Mouse (Mus musculus): Measurements from ENCODE around the gene Epha5.

The Epha5 gene

DNA sequence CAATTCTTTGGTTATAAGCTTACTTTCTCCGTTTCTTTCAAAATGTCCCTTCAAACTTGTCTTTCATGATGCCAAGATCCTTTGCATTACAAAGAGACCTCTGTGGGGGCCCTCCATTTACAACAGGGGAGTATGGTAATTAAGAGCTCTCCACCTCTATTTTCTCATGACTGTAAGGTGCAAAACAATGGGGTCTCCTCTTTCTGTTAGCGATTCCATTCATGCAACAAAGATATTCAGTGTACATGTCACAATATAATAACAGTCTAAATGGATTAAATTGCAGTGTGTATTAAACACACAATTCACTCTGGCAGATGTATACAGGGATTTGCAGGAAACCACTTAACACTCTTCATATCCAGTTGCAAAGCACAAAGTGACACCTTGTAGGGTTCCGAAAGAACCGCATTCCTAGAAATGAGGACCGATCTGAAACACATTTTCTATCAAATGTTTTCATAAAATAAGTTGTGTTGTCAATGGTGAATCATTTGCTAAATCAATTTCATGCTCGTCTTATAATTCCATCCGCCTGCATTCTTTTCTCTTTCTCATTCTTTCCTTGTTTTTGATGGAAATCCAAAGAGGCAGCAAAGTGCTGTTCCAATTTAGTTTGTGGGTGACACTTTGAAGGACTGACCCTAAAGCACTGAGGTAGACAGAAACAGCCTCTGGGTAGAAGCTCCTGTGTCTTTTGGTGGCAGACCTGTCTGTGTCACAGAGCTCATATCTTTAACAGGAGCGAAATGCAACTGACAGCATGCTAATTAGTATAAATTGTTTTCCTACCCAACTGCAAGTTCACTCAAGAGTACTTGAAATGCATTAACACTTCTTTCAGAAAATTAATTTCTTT, 118.1 kb downstream of the Epha5 start:
- no peak for DNase-seq

DNA sequence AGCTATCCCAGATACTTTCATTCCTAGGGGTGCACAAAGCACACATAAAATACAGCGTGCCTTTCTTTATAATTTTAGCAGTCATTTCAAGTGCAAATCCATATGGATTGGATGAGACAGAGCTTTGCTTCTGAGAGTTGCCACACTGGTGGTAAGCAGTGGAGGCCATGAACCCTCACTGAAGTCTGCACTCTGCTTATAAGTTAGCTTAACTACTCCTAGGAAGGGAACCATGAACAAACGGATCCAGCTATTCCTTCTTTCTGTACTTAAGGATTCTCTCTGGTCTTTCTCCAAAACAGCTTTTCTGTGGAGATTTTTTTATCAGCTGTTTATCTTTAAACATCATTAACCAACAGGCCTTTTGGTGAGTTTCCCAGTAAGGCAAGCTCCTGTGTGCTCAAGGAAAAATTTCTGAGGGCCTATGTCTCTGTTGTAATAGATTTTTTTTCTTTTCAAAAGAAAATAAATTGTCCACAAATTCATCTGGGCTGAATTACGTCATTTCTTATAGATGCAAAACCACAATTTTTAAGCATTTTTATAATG, 127.7 kb downstream of the Epha5 start:
- no peak for DNase-seq

DNA sequence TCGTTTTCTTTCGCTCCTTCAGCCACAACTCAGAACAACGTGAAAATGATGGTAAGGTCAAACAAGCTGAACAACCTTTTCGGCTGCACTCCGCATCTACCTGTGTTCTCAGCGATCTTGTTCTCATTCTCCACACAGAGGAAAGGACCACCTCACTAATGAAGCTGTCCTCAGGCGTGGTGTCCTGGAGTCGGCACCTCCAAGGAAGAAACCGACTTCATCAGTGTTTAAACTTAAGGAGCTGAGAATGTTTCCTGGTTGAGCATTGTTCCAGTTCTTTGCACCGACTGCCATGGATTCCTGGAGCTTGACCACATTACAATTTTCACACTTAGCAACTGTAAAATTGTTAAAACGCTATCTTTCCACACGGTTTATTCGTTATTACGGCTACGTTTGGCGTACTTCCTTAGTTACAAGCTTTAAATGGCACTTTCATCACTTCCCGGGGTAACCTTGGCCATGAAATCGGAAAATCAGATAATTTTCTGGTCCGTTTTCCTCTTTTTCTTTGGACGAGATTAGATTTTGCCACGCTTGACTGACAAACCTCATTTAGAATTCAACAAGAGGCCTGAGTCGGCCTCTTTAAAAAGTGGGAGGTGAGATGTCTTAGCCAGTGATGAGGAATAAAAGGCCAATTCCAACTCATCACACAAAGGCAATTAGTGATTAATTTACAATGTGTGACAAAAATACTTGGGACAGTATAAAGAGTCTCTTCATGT, 135.7 kb downstream of the Epha5 start:
- DNase-seq = no peak

- no peak for DNase-seq
Observed at GRCm38 (mm10) chr5:84276996-84277395, 140.2 kb downstream of the Epha5 start.

GRCm38 (mm10) chr5:84265407-84265806, 151.8 kb downstream of the Epha5 start:
- DNase-seq = no peak

DNA sequence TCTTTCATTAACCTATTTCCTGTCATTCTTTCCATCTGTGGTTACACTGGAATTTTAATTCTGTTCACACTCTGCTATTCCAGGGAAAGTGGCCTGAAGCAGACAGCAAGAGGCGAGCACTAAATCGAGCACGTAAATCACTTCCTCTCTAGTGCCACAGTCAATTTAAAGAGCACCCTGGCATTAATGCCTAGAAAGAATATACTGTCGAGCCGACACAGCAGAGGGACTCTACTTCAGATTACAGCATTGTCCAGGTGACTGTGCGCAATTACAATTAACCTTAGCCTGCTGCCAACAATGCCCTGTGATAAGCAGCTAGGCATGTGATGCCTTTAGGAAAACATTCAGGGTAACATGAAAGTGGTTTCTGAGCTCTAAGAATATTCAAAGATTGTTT, 153.2 kb downstream of the Epha5 start:
- no peak for DNase-seq

GRCm38 (mm10) chr5:84229971-84230370, 187.2 kb downstream of the Epha5 start:
- DNase-seq = no peak

GRCm38 (mm10) chr5:84208609-84209008, 208.6 kb downstream of the Epha5 start:
- DNase-seq = no peak

GRCm38 (mm10) chr5:84193348-84193747, 223.8 kb downstream of the Epha5 start:
- no peak for DNase-seq

DNA sequence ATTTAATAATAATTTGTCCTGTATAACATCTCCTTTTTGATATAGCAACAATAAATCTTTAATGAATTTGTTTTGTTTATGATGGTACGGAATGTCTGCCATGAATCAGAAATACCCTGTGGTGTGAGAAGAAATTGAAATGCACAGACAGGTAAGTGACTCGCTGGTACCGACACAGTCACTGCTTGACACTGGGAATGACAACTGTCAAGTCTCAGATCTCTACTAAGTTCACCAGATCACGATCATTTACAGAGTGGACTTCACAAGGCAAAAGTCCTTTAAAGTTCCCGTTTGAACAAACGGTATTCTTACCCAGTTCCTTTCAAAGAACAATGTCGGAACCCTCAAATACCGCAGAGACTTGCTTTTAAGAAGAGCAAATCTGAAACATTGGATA, 233.0 kb downstream of the Epha5 start:
- DNase-seq = no peak

- DNase-seq = no peak
Observed at GRCm38 (mm10) chr5:84153095-84153494, 264.1 kb downstream of the Epha5 start.

GRCm38 (mm10) chr5:84142138-84142537, 275.0 kb downstream of the Epha5 start:
- DNase-seq = no peak

- DNase-seq = no peak
Observed at GRCm38 (mm10) chr5:84095947-84096346, 321.2 kb downstream of the Epha5 start.

- no peak for DNase-seq
Observed at GRCm38 (mm10) chr5:84081321-84081720, 335.9 kb downstream of the Epha5 start.

DNA sequence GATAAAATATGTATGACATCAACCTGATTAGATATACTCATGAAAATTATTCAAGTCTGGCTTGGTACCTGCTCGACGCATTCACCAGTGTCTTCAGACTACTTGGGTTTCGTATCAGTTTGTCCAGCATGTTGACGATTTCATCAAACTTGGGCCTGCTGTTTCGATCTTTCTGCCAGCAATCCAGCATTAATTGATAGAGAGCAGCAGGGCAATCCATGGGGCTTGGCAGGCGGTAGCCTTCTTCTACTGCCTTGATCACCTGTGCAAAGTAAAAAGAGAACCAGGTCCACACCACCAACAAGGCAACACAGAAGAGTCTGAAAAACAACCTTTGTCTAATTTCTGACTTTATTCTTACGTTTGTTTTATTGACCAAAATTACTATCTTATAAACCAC, 346.2 kb downstream of the Epha5 start:
- no peak for DNase-seq

- no peak for DNase-seq
Observed at GRCm38 (mm10) chr5:84053880-84054279, 363.3 kb downstream of the Epha5 start.

DNA sequence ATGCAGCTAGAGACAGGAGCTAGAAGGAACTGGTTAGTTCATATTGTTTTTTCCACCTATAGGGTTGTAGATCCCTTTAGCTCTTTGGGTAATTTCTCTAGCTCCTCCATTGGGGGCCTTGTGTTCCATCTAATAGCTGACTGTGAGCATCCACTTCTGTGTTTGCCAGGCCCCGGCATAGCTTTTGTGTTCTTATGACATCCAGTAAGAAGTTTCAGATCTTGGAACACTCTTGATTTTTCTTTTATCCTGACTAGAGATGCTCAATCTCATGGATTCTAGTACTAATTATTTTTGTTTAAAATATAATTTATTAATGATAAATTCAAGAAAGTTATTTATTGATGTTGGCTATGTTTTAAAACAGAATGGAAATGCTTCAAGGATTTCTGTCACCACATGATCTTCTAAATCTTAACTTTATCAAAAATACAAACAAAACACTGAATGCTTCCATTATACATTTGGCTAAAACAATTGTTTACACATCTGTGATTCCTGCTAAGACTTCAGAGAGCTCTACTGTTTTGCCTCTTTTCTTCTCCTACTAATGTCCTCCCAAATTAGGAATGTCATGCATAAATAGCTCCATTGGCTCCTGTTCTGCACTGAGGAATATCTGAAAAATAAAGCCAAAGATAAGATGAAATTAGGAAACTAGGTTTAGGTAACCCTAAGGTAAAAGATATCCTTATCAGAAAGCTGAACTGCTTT, 379.8 kb downstream of the Epha5 start:
- no peak for DNase-seq

All from lung, postnatal 36 days (tissue).